Mouse (Mus musculus) natural killer cell, adult 2 months (primary cell): ENCODE results near the gene AC134908.4.
A peak's percentile ranks its signal among the peaks of the same experiment; 100 is the strongest.
"Not testable (repeated sequence)": the region's sequence is repeated elsewhere in the genome, so short reads cannot be mapped to it uniquely, and the experiment has no call there.

ENCODE experiments used
- DNase-seq, 2 experiments: peaks; one replicate each; pipeline ENCODE4 v3.0.0; 2022; ENCODE audit warnings: low spot score in 2 of 2

Gene AC134908.4

DNA sequence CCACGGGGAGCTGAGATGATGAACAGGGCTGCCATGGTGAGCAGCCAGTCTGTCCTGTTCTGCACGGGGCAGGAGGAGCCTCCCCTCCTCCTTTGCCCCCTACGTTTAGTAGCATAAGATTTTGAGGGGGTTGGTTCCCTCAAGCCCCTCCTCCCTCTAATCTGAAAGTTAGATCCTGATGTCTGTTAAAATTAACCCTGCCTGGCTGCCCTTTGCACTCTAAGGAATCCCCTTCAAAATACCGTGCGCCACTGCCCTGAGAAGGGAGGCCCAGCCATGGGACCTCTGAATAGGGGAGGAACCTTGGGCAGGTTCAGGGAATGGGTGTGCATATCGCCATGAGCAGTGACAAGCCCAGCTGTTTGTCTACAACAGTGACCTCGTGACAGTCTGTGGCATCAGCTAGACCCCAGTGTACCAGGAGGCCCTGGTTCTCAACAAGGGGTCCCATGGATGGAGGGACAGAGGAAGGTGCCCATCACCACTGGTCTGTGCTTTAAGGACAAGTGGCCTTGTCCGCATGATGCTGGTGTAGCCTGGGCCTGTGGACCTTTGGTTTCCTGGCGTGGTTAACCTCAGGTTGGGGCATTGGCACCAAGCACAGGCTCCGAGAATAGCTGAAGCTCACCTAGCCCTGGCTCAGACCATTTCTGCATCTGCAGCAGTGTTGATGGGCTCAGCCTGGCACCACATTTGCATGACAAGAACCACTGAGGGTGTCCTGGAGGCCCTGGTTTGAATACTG lies 20.0 kb downstream of the AC134908.4 start:
- no peak for DNase-seq

DNA sequence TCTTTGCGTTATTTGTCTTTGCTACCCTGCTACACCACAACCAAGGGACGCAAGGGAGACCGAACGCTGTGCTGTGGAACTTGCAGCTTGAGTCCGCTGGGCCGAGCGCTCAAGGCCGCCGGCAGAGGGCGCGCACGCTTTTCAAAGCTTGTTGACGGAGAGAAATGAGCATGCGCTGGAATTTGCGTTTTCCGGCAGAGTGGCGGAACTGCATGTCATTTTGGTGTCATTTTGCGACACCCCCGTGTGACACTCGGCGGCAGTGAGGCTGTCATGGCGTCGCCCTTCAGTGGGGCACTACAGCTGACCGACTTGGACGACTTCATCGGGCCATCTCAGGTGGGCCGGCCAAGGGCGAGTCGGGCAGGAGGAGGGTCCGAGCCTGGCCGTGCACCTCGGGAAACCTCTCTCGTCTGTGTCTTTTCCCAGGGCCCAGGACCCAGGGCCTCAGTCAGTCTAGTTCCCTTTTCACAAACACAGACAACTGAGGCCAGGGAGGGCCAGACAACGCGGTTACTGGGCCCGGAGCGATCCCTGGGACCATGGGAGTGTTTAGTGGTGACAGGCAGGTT lies 21.8 kb downstream of the AC134908.4 start, which contains the start of gene Narfl:
Narfl (plus strand) TSS at position 228 of the 572 bp plus-strand sequence.
- peak; percentile 96 to 97 for DNase-seq

DNA sequence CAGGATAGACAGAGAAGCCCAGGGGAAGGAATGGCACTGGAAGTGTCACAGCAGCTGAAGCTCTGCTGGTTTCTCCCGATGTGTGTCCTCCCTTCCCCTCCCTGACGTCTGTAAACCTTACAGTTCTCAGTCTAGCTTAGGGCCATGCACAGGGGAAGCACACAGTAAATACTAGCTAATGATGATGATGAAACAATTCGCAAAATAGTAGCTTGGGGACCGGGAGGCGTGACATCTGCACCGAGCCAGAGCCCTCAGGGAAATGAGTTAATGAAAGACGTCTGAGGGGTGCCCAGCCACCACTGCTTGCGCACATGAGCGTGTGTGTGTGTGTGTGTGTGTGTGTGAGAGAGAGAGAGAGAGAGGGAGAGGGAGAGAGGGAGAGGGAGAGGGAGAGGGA lies 26.1 kb downstream of the AC134908.4 start:
- DNase-seq = no peak

DNA sequence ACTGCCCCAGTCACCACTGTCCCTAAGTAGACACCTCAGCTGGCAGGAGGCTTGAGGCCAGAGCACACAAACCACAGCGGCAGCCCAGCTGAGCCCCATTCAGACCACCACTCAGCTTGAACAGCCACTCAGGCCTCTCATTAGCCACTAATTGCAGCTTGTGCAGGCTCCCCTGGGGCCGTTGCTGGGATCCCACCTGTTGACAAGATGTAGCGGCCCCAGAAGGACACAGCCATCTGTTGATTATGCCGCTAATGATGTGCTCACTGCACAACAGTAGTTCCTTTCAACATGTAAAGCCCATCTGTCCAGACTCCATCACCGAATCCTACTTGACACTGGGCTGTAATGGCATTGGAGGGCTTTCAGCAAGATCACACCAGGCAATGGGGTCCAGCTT lies 29.6 kb downstream of the AC134908.4 start:
- DNase-seq = no peak

DNA sequence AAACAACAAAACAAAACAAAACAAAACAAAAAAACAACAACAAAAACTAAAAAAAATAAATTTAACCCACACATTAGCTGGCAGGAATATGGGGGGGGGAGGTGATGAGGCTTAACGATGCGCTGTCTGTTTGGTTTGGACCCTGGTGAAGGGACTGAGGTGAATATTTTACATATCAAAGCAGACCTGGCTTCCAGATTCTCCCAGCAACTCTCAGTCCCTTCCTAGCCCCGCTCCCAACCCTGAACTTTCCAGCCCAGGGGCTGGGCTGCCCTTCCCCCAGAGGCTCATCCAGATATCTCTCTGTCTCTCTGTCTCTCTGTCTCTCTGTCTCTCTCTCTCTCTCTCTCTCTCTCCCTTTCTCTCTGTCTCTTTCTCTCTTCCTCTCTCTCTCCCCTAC lies 32.9 kb downstream of the AC134908.4 start:
- DNase-seq = no peak

DNA sequence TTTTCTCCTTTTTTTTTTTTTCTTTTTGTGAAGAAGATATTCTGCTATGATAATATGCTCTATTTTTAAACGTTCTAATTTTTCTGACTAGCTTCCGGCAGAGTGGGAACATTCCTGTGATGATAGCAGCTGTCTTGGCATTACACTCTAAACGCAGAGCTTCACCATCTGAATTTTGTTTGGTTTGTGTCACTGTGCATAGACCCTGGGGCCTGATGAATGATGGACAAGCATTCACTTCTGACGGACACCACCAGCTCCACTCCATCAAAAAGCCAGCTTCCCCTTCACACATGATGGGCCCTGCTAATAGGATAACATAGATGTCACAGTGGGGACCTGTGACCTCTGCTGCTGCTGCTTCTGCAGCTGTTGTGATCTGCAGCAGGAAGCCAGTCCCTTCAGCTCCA lies 33.9 kb downstream of the AC134908.4 start:
- DNase-seq = no peak

DNA sequence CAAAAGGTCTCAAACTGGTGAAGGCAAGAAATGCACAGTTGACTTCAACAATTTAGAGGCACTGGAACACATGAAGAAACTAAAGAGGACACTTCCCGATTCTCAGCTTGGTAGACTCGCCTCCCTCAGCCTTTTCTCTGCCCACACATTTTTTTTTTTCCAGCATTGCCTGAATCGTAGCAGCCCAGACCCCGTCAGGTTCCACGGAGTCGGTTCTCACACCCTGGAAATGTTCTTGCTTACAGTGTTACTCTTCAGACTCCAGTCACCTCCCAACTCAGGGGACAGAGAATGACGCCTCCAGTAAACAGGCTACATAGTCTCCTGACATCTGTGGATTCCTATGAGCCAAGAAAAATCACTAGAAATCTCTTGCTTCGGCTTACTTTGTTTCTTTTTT lies 35.3 kb downstream of the AC134908.4 start:
- DNase-seq = no peak

DNA sequence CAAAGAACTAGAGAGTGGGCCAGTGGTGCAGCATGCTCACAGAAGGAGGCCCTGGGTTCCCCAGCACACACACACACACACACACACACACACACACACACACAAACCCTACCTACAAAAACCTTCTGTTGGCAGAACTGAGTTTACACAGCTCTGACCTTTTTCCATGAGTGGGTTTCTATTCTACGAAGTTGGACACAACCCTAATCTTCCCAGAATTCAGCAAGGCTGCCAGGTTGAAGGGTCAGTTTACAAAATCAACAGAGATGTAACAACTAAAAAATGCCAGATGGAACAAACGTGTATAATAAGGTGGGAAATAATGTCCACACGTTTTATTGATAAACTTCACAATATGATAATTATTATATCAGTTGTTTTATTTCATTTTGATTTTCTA lies 37.8 kb downstream of the AC134908.4 start:
- DNase-seq = no peak

DNA sequence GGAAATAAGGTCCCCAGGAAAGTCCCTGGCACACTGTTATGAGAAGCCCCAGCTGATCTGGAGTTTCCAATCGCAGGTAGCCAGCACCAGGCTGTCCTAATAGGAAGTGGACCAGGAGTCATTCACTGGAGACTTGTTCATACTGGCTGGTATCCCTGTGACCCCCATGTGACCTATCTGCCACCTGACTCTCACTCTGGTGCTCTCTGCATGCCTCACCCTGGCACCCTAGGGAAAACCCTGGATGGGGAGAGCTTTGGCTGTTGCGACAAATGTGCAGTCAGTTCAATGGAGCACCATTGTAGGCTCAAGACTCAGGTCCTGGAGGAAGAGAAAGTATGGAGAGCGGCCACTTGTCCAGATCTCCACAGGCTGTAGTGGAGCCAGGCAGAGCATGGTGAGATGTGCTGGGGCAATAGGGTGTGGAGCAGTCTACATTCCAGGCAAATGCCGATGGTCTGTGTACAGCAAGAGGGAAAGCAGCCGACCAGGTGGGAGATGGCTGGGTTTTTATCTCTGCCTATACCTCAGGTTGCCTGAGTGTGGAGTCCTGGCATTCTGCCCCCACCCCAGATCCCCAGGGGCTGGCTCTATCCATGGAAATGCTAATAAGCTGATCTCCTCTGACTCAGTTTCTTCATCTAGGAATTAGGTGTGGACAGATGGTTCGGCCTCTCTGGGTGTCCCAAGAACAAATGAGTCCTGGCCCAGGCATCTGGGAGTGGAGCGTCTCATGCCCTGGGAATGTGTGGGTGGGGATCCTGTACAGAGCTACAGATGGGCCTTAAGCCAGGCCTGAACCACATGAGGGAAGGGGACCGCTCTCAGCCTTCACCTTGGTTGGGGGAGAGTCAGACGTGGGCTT lies 38.8 kb downstream of the AC134908.4 start:
- DNase-seq = no peak

DNA sequence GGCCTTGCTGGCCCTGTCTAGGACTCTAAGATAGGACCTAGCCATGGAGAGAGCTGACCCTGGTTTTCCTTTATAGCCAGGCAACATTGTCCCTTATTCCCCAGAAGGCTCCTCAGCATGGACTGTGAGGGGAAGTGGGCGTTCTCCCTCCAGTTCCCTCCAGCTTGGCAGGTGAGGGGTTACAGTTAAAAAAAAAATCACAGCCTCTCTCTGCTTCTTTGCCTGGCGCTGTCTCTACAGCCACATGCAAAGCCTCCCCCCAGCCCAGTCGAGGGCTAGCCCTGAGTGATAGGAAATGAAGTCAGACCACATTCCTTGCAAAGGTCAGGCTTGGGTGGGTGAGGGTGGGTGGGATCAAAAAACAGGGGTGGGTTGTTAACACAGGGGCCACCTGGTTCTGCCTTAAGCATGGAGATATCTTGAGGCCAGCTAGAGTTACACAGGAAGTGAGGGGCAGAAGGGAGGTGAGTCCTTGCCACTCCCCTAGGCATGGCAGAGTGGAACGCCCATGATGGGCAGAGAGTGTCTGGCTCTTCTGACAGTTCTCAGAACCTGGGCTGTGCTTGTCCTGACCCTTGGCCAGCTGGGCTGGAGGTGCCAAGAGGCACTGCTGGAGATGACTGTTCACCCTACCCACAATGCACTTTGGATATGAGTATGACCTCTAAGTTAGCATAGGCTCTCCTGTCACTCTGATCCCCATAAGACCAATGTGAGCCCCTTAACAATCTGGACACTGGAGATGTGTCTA lies 39.7 kb downstream of the AC134908.4 start:
- no peak for DNase-seq

DNA sequence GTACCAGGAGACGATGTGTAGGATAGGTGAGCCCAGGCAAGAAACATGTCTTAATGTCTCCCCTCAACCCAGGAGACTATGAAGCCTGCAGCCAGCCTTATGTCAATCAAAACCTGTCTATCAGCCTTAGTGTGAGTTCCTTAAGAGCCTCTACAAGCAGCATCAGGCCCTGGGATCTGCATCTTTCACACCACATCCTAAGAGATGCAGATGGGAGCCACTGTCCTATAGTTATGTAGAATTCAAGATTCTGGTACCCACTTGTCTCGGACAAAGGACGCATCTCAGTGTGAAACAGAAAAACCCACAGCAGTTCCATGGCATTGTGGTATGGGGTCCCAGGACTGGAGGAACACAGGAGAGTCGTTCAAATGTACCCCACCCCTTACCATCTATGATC lies 40.4 kb downstream of the AC134908.4 start:
- no peak for DNase-seq

DNA sequence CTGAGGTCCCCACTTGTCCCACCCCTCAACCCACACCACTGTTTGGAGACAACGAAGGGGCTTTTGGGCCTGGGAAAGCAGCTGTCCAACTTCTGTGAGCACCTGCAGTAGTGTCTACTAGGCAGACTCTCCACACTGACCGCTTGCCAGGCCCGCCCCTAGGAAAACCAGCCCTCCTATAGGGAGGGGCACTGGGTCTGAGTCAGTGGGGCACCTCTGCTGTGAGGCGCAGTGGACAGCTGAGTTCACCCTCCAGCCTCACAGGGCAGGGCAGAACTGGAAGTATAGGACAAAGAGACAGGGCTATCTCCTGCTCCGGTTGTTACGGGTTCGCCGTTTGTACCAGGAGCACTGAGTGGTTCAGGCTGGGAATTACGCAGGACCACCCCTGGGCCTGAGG lies 41.2 kb downstream of the AC134908.4 start, which contains the start of gene Msln:
Msln (minus strand) TSS at position 138 of the 400 bp plus-strand sequence.
- DNase-seq = no peak

DNA sequence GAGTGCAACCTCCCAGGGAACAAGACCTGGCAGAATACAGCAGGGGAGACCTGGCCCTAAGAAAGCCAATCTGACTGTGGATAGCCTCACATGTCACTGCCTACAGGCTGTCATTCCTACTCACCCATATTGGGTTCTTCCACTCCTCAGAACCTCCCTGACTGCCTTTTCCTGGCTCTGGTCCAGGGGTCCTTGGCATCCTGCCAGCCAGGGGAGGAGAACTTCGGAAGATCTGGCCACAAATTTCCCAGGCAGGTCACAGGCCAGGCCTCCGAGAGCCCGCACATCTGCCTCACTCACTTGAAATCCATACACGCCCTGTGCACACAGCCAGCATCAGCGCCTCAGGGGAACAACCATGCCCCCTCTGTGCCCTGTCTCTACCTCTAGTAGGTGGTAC lies 44.0 kb downstream of the AC134908.4 start:
- no peak for DNase-seq

DNA sequence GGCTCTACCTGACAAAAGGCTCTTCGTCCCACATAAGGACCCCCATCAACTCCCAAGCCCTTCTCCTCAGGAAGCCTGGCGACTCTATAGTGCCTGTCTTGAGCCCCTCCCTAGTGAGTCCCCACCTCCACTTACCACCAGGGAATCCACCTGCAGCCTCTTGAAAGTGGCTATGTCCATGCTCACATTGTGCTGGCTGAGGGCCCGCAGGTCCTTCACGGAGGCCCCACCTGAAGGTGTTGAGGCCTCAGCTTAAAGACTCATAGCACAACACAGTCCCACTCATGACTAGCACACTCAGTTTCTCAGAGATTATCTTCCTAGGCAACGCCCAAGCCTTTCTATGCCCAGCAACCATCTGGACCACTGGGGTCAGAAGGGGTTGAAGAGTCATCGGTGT lies 46.1 kb downstream of the AC134908.4 start:
- DNase-seq = no peak

DNA sequence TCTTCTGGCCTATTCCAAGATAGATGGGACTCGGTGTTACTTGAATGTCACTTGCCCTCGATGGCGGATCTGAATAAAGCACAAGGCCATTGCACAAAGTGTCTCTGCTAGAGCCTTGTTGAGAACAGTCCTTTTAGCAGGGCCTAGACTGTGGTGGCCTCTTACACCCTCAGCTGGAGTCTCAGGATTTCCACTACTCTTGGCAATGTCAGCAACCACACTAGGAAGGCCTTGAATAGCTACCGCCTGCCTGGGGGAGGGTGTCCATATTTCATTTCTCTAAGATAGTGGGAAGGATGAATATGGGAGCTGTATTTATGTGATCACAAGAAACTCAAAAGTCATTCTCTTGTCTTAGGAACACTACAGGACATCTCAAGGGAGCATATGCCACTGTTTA lies 47.2 kb downstream of the AC134908.4 start:
- DNase-seq = no peak

DNA sequence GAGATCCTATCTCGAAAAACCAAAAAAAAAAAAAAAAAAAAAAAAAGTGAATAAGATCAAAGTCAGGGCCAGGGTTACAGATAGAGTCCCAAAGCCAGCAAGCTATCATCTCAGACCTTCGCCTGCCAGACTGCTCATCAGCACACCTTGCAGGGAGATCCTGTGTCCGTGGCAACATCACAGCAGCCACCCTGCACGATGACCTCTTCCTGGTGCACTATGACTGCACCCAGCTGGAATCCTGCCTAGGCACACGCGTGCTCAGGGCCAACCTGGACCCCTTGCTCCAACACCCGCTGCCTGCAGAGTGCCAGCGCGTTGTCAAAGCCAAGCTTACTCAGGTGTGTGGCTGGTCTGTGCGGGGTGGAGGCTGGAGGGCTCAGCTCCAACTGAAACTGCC lies 51.1 kb downstream of the AC134908.4 start:
- DNase-seq = no peak

DNA sequence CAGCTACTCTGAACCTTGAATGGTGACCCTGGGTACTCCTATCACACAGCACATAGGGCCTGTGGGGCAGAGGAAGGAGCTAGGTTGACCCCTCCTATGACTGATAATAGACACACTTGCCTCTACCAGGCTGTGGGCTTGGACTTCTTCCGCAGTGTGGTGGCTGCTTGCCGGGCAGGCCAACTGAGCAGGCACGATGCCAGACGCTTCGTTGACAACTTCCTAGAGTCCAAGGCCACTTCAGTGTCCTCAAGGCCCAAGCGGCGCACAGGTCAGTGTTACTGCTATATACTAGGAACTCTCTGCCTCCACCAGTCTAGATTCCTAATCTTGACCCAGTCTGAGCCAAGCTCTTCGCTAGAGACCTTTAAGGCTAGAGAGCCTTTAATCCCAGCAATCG lies 51.6 kb downstream of the AC134908.4 start:
- no peak for DNase-seq

DNA sequence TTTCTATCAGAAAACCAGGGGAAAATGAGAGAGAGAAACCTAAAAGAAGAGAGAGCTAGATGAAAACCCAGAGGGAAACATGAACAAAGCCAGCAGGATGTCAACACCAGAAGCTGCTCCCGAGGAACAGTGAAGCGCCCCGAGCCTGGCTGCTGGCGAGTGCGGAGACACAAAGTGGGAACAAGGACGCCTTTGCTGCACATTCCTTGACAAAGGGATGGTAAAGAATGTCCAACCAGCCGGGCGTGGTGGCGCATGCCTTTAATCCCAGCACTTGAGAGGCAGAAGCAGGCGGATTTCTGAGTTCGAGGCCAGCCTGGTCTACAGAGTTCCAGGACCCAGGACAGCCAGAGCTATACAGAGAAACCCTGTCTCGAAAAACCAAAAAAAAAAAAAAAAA lies 54.0 kb downstream of the AC134908.4 start:
- DNase-seq = not testable (repeated sequence)
